Mouse (Mus musculus) layer of hippocampus, adult 11-12 months (tissue): ENCODE measurements around the gene Rin2.

ENCODE experiments used
- DNase-seq: peaks from one replicate; pipeline ENCODE4 v3.0.0; 2022; ENCODE audit warnings: low spot score

Rin2 gene

DNA sequence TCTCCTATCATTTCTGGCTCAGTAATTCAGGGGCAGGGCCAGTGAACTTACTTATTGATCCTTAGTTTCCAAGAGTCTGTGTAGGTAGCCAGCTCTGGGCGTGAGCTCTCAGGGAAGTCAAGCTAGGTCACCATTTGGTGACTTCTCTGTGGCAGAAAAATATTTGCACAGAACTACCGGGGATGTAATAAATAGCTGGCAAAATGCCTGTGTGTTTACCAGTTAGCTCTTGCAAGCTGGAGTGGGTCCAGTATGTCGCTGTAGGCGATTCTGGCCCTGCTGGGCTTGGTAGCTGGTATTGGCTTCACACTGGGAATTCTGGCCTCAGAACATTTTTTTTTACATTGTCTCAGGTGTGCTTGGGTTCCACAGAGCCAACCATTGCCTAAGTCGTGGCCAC lies 60.1 kb downstream of the Rin2 start:
- DNase-seq = no peak

DNA sequence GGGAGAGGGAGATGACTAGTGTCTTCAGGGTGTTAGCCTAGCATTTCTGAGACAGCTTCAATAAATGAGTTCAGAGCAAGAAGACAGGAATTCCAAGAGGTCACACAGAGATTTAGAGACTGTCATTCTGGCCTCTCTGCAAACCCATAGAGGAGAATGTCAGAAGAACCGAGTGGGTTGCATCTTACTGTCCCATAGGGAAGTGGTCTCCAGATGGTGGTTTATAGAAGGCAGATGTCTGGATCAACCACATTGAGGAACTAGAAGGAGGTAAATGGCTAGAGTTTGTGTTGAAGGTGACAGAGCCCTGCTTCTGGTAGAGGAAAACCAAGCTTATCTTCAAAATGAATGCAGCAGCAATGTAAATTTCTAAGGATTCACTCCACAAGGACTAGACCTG lies 61.5 kb downstream of the Rin2 start:
- no peak for DNase-seq

DNA sequence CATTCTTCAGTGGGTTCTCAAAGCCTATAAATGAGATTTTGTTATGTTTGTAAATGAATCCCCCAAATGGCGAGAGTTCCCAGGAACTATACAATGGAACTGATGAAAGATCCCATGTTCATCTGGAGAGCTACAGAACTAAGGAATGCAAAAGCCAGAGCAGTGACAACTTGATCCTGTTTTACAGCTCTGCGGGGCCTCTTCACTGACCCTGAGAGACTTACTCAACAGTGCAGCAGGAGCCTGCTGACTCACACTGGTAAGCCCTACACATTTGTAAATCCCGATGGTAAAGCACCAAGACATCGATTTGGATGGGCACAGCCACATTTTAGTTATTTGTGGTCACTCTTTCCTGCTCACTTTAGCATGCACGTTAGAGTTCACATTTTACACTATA lies 62.2 kb downstream of the Rin2 start:
- DNase-seq = no peak

DNA sequence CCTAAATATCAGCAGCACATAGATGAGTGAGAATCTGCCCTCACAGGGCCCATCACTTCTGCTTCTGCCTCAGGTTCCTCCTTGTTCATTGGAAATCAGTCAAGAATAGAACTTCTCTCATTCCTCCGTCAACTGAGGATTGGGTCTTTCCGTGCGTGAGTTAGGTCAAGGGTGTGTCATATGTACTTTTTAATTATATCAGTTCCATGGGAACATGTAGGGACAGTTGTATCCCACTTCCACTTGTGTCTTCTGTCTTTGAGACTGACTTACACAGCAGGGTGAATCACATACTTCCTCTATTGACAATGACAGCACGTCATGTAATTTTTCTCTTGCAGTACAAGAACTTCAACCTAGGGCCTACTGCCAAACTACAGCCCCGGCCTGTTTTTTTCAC lies 65.7 kb downstream of the Rin2 start:
- no peak for DNase-seq

DNA sequence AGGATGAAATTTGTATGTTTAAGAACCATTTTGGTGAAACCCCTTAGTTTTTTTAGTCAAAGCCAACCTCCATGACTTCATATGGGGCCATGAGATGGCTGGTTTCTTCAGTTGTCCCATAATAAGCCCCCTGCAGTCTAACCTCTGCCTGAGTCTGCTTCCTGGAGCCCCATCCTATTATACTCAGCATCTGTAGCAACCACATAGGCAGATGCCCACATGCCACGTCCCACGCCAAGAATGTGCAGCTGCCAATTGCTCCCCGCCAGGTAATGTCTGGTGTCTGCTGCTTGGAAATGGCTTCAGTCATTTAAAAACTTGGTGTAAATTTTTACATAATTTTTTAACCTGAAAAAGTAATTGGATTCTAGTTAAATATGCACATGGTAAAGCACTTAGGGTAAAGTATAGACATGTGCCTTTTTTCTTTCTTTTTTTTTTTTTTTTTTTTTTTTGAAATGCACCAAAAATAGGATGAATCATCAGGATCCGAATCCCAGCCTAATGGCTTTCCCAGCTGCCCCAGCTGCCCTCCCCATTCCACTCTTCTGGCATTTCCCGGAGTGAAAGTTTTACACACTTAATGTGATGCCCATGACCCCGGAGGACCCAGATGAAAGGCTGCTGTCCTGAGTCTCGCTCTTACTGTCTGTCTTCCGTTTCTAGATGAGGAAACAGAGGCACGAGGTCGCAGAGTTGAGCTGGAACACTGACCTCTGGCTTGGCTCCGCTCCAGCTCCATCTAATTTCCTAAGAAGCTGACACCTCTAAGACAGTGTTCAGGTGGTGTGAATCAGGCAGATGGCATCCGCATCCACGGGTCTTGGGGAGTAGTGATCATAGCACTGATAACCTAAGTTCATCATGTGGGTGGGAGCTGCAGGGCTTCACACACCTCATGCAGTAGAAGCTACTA lies 68.0 kb downstream of the Rin2 start:
- DNase-seq = no peak

DNA sequence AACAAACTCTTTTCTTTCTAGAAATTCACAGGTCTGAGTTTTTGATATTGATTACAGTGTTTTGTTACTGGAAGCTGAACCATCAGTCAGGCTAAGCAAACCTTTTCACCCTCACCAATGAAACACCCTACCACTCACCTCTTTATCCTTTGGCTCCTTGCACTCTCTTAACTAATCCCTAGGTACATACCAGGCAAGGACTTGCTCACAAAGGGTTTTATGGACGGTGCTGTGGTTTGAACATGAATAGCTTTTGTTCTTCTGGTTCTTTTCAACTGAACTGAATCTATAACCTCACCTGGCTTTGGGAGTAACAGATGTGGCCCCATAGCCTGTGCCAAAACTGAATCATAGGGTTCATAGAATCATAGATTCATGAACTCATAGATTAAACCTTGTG lies 71.4 kb downstream of the Rin2 start:
- no peak for DNase-seq

DNA sequence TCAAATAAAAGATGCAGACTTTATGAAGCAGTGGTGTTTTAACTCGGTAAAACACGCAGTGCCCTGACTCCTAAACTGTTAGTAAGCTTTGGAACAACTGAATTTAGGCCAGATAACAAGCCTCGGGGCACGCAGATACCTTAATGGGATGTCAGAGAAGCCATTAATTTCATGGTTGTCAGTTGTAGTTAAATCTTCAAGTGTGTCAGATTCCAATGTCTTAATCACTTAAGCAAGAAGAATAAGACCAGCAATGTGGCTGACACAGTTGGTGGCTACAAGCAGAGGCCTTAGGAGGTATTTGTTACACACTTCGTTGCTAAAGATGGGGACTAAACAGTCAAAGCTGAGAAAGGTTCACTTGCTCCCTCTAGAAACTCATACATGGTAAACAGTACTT lies 74.6 kb downstream of the Rin2 start:
- no peak for DNase-seq

DNA sequence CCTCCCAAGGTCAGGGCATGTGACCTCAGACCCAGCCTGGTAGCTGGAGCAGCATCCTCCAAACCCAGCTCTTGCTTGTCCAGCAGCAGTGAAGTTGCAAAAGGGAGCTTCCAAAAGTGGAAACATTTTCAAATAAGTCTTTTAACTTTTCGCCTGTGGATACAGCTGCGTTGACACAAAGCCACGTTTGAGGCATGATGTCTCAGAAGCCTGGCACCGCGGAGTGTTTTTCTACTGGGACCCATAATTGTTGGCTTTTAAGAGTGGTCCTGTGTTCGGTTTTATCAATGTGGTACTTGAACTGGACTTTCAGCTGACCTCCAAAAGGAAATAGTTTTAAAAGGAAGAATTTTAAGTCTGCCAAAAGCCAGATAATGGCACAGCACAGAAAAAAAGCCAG lies 77.6 kb downstream of the Rin2 start:
- no peak for DNase-seq

DNA sequence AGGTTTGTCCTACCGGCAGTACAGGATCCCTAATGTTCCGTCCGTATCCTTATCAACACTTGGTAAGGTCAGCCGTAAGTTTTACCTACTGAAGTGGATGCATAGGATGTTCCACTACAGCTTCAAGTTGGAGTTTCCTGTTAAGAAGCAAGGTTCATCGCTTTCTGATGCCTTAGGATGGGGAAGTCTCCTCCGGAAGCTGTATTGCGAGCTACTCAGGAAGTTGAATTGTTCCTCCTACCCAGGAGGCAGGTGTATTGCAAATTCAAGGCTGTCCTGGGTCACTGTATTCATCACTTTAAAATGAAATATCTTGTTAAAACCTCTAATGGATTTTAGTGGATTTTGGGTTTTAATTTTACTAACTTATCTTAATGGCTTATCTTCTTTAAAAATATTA lies 79.0 kb downstream of the Rin2 start:
- DNase-seq = no peak

DNA sequence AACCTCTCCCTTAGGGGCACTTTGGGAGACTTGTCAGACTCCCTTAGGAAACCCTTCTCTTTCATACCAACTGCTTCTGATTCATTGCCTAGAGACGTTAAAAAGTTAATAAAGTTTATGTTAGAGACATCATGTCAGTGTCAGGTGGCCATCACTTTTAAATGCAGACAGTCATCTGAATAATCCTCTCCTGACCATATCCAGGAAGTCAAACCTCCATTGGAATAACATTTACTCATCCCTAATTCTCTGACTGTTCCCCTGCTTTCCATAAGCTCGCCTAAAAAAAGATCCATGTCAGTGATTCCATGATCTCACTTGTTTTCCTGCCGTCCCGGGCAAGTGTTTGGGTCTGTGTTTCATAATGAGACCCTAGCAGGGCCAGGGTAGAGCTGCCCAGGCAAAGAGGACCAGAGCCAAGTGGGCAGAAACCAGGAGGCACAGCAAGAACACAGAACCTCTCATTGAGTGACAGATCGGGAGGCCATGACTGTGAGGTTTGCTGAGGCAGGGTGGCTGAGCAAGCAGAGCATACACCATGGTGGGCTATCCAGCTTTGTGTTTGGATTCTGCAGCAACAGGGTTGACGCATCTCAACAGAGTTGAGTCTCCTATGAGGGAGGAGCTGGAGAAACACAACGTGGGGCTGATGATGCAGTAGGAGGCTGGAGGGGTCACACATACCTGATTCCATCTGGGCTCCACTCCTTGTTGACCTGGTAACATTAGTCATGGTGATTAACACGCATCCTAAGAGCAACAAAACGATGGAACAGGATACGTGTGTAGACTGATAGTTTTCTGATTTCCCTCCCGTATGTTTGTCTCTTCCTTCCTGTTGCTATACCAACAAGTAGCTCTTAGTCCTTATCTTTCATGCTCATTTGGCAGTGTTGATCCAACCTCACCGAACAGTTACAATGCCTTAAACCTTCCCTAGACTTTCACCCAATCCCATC lies 81.1 kb downstream of the Rin2 start:
- DNase-seq = no peak

DNA sequence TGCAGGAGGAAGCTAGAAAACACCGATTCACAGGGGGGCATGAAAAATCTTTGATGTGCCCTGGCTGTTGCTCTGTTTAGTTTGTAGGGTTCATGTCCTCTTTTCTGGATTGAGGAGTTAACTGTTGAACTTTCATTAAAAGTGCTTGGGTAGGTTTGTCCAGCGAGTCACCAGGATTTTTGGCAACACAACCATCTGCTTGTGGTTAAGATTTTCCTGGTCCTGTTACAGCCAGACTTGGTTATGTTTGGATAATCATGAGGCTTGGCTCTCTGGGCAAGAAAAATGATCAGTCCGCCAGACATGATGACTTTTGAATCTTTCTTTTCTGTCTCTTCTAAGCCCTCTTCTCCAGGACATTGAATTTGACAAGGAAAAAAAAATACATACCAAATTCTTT lies 85.1 kb downstream of the Rin2 start:
- no peak for DNase-seq

DNA sequence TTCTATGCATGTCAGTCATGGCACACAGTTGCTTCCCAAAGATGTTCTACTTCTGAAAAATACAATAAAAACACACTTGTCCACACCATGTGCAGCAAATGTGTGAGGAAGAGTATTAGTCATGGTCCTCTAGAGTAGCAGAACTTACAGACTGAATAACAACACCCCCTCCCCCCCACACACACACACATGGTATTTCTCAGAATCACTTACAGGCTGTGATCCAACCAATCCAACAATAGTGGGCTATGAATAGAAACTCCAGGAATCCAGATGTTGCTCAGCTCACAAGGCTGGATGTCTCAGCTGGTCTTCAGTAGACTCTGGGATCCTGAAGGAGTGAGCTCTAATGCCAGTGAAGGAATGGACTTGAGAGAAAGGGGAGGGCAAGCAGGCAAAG lies 86.4 kb downstream of the Rin2 start:
- DNase-seq = no peak

DNA sequence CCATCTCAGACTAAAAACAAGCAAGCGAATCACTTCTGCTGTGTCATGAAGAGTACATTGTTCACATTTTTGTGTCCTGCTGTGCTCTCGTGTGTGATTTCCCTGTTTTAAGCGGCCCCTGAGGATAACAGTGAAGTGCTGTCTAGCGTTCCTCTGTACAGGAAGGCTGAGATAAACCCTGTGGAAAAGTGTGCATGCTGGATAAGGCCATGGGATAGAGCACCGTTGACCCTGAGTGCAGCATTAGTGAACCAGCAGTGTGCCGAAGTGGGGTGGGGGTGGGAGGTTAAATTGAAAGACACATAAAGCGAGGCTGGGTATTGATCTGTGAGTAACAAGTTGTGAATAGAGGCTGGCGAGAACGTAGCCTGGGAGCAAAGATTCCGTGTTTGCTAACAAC lies 94.9 kb downstream of the Rin2 start:
- no peak for DNase-seq

DNA sequence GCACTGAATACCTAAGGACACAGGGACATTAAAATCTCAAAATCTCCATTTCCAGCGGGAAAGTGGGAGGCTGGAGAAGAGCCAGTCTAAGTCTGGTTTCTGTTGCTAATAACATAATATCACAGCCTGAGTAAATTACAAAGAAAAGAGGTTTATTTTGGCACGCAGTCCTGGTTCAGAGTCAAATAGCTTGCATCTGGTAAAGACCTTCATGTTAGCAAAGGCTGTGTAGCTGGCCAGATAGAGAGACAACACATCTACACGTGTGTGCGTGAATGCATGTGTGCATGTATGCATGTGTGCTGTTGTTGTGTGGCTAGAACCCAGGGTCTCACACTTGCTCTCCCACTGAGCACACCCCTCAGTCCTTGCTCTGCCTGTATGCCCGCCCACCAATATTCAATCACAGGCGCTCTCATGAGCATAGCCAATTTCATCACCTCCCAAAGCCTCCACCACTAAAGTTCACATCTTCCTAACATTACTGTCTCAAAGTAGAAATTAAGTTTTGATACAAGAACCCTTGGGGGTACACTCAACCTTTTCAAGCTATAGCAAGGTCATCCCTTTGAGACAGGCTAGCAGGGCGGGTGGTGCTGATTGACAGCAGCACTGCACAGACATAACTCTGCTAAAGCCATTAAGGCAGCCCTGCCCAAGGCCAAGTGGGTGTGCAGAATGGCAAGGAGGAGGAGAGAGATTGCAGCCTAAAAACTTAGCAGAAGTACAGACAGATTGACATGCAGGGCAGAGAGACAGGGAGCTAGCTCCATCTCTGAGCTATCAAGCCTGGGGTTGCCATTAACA lies 95.9 kb downstream of the Rin2 start:
- DNase-seq = peak; percentile 16

DNA sequence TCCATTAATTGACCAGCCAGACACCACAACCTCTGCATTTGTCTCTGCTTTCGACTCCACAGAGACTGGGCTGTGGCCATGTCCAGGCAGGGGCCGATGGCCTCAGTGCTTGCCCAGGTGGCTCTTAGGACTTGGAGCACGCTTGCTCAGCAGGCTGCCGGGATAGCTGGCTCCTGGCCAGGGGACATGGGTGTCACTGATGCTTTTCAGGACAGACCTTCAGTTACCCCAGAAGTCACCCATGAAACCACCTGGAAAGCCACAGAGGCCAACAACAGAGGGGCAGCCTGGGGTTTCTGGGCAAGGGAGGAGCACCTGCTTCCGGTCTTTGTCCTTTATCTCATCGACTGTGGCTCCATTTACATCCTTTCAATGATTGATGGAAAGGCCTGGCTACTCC lies 108.2 kb downstream of the Rin2 start:
- no peak for DNase-seq

DNA sequence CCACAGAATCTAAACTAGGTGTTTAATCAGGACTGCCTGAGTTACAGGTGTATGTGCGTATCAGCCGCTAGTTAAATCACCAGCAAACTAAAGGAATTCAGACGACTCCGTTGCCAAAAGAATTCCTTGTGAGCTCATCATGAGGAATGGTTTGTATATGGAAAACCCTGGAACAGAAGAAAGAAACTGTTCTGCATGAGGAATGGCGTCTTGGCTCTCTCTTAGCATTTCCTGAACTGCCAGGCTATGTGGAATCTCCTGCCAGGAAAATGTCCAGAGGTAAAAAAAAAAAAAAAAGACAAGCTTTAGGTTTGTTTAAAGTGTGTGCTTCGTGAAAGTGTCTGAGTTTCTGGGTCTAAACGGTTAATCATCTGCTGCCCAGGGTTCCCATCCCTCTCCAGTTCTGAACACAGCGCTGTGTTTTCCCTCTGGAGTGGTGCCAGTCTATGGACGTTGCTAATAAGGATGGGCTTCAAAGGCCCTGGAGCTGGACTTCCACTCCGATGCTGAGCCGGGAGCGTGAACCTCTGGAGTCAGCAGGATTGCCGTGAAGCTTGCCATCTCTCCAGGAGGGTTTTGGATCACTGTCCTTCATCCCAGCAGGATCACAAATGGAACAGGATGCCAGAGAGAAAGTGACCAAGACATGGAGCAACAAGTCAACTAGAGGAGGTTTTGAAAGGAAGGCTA lies 109.4 kb downstream of the Rin2 start:
- peak; percentile 28 for DNase-seq

DNA sequence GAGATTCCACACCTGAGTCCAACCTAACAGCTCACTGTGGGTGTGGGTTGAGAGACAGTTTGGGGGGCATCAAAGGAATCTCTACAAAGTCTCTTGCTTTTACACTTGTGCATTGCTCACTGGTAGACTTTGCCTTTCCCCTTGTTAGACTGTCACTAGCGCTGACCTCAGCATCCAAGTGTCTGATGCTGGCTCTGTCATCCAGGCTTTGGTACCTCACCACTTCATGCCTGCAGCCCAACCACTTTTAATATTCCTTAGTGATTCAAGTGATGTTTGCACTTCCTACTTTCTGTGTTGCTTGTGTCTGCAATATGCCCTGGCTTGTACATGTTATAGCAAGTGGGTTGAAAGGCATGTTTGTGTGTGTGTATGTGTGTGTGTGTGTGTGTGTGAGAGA lies 109.9 kb downstream of the Rin2 start:
- no peak for DNase-seq

DNA sequence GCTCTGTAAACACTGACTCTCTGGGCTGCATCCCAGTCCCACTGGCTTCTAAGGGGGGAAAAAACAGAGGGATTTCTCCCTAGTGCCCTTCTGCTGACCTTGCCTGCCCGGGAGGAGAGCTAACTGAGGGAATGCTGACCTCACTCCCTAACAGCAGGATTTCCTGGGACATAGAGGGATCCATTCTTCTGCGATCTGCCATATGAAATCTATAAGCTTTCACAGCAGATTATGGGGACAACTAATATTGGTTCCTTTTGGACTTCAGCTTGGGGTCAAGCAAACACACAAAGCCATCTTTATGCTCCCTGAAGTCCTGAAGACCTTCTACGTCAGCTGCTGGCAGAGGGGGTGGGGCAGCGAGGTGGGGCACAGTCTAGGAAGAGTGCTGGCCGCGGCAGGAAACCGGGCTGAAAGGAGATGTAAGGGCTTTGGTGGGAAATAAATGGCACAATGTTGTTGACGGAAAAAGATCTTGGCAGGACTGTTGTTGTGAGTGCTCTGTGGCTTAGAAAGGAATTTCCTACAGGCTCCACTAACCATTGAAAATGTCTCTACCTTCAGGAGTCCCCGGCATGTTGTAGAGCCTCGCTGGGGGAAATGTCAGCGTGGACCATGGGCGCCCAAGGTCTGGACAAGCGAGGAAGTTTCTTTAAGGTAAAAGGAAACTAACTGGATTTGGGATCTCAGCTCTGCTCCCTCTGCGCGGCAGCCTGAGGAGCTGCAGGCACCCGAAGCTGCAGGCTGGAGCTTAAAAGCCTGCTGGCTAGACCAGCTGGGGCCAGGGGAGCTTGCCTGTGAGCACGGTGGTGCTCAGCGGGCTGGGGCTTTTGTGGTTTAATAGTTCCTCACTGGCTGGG lies 111.0 kb downstream of the Rin2 start:
- peak; percentile 33 for DNase-seq

DNA sequence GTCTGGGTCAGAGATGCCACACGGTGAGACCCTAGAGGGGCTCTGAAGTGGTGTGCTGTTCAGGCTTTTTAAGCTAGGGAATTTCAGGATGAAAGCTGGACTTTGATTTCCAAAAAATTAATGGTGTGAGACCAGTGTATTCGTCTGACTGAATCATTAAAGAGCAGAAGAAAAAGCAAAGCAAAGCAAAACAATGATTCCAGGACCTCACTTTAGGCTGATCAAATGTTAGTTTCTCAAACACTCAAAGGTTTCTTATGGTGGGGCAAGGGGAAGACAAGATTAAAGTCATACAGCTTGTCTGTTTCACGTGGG lies 111.6 kb downstream of the Rin2 start:
- no peak for DNase-seq

DNA sequence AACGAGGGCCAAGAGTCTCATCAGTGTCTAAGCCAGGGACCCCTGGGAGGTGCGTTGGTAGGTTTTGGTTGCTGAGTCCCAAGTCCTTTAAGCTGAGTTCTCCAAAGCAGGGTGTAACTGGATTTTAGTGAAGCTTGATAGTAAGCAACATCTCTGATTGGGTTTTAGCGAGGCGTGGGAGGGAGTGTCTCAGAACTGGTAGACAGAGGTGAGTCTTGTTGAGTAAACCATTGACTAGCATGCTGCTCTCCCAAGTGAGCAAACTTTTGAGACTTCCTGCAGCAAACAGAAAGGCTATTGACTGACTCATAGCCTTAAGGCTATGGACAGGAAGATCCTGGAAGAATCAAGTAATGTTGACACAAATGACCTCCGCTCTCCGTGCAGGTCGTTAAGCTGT lies 112.5 kb downstream of the Rin2 start:
- no peak for DNase-seq
